Mouse (Mus musculus): ENCODE data around the gene Uchl3.

The Uchl3 gene

DNA sequence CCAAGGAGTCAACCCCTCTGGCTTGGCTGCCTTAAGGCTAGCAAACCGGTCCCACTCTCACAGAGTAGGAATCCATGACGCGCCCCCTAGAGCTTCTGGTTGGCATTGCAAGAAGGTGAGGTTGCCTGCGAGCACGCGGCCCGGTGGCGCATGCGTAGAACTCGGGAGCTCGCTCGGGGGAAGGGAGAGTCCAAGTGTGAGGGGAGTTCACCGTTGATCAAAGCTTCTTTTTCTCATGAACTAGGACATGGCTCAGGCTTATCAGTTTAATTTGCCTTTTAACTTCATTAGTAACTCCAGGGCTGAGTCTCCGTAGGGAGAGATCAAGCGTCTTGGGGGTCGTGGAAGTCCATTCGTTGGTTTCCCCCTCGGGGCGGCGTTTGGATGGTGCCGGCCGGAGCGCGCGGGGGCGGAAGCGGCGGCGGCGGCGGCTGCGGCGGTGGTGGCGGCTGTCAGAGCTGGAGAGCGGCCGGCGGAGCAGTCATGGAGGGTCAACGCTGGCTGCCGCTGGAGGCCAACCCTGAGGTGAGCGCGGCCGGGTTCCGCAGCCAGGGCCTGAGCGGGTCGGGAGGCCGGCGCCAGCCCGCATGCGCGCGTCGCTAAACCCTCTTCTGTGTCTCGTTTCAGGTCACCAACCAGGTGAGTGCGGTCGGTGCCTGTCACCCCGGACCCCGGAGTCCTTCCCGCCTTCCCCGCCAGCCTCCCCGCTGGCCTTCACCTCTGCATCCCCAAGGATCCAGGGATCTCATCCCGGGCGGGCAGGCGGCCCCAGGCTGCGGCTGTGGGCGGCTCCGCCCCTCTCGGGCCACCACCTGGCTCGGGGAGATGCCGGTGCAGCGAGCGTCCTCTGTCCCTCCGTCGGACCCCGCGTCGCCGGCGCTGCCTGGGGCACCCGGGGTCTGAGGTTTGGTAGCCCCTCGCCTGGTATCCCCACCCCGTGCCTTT, at the start of gene Uchl3:
Gene Uchl3, plus strand, starts transcription at position 387 of the 945 bp plus-strand sequence.
- peak; percentile 98 for DNase-seq

DNA sequence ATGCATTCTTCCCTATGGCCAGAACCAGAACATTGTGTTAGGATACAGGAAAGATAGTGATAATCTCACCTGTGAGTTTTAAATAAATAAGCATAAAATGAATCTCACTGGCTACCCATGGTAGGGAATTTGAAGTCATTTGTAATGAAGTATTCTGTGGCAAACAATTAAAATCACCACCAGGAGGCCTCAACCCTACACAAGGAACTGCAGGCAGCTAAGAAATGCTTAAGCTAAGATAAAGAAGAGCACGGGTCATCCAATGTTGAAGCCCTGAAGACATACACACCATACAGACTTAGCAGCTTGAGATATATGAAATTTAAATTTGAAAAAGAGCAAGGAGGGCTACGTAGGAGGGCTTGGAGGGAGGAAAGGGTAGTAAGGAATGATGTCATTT, 47.9 kb upstream of the Uchl3 start:
- DNase-seq = no peak

DNA sequence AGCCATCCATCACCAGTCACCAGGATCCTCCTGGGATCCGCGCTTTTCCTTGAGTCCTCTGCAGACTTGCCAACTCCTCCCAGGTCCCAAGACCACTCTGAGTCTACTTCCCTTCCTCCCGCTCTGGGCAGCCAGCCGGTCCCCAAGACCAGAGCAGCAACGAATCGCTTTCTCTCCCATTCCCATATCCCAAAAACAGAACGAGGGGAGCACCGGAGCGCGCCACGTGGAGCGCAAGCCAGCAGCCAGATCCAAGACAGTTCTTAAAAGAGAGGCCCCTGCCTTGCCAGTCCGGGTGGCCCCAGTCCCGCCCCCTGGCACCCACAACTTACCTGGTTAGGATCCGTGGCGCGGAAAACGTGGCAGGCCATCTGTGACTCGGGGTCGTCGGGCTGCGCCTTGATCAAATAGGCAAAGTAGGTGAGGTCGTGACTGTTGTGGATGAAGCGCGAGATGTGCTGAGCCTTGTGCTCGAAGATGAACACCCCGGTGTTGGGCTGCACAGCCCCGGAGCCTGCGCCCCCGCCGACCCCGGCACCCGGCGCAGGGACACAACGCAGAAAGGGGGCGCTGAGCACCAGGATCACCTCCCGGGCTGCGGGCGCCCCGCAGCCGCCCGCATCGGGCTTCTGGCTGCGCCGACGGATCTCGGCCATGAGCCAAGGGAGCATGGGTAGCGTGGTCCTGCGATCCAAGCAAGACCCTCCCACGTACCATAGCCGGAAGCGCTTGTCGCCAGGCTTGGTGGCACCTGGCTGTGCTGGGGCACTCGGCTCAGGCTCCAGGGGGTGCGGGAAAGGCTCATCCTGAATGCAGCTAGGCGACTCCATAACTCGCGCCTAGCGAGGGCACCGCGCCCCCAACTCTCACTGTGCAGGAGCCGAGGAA, 45.9 kb upstream of the Uchl3 start:
- DNase-seq = peak; percentile 34

DNA sequence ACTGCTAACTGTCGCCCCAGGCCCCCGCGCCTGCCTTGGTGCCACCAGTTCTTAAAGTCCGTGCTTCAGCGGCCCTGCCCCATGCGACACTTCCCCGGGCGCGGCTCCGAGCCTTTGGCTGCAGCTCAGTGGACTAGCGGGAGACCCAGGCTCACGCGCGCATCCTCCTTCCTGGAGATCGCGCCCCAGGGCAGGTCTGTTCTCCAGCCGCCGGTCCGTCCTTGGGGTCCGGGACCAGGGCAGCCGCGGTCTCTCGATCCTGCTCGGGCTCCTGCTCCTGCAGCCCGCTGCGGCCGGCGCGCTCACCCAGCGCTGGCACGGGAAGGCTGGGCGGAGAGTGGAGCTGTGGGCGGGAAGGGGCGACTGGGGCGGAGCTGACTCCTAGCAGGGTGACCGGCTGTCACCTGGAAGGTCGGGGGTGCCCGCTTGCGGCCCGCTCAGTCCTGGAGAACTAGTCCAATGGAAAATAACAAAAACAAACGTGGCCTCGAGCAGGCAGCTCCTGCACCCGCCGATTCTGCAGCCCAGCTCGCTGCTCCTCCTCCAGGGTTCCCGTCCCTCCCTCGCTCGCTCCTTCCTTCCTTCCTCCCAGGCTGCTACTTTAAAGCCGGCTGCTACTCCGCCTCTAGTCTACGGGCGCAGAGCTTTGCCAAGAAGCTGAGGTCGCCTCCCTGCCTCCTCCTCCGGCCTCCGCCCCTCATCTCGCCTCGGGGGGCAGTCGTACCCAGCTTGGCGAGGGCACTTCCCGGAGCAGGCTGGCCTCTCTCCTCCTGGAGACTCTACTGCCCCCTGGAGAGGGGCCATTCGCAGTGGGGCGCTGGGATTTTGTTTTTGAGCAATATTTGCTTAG, 45.0 kb upstream of the Uchl3 start, which contains the start of gene Tbc1d4:
Gene Tbc1d4, minus strand, starts transcription at position 673 of the 850 bp plus-strand sequence.
- DNase-seq = peak; percentile 64

DNA sequence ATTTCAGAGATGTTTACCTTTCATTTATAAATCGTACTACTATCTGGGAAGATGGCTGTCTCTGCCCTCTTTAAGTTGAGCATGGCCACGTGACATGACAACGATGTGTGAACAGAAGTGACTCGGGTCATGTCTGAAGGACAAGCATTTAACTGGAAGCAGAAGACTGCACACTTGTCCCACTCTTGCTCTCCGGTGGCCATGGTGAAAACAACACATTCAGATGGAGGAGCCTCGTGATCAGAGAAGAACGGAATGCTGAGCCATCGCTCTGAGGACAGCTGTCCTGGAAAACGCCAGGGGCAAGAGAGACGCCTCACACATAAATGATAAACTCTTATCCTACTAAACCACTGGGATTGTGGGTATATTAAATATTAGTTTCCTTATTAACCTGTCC, 43.1 kb upstream of the Uchl3 start:
- DNase-seq = no peak

DNA sequence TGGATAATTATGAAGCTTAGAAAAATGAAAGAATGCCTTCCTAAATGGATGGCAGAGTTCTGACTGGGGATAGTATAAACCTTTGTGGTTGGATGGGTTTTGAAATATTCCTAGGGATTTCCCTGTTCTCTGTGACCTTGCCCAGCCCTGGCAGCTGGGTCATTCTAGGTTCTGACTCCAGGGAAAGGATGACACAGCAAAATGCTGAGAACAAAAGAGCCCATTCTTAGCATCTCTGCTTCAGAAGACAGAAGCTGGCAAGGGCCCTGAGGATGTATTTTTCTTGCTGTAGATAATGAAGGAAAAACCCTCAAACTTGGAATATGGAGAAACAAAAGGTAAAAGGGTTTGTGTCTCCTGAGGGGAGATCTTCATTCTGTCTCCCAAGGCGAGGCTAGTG, 40.6 kb upstream of the Uchl3 start:
- no peak for DNase-seq

DNA sequence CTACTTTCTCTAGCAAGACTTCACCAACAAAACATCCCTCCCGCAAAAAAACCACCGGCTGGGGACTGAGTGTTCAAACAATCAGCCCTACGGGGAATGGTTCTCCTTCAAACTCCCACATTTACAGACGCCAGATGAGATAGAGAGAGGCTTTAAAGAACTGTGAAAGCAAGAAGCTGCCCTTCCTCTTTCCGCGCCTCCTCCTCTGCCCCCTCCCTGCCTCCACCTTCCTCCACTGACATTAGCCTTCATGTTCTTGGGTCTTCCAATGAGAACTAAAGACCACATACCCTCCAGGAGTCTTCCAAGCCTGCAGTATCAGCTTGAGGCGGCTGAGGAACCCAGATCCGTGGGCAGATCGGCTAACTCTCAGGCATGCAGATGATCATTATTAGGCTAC, 37.6 kb upstream of the Uchl3 start:
- DNase-seq = no peak

DNA sequence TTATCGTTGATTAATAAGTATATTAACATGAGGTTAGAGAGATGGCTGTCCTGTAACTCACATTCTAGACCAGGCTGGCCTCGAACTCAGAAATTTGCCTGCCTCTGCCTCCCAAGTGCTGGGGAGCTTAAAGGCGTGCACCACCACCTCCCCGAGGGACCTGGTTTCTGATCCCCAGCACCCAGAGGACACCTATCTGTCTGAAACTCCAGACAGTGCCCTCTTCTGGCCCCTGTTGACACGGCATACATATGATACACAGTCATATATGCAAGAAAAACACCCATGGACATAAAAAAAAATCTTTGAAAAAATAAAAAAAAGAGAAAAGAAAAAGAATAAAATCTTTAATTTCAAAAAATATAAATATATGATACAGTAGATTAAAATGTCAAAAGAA, 36.1 kb upstream of the Uchl3 start:
- no peak for DNase-seq

DNA sequence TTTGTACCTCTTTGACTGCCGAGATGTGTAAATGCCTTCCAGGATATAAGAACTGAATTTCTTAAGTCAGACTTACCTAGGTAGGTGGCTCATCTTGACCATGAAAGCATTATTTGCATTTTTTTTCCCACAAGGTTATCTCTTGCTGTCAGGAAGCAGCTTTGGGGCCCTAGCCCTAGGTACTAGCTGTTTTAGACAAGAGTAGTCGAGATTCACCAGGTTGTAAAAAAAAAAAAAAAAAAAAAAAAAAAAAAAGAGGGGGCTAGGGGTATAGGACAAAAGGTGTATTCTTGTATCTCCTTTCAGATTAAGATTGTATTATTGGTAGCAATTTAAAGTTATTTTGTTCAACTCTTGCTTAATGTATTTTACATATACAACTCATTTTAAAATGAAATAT, 23.2 kb upstream of the Uchl3 start:
- no peak for DNase-seq

DNA sequence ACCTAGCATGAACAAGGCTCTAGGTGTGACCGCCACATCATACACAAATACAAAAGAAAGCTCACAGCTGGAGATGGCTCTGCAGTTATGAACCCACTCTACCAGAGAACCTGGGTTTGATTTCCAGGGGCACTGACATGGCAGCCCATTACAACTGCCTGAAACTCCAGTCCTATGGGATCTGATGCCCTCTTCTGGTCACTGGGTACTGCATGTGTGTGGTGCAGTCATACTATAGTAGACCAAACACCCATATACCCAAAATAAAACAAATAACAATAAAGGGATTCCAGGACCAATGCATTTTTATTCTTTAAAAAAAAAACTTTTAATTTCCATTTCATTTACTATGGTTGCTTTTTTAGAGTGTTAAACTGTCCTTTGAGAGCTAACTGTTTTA, 18.0 kb upstream of the Uchl3 start:
- no peak for DNase-seq

DNA sequence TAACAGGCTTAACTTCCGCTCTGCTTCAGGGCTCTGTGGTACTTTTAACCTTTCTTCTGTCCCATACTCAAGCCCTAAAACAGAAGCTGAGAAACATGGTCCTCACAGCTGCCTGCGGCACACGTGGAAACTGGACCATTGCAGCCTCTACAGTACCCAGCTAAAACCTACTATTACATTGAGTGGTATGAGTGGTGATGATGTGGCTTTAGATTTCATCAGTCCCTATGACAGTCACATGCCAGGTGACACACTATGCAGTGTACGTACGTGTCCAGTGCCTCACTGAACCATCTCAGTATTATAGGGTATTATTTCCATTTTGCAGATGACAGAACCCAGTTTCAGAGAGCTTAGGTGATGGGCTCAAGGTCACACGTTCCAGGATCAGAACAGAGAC, 16.4 kb upstream of the Uchl3 start:
- DNase-seq = no peak

DNA sequence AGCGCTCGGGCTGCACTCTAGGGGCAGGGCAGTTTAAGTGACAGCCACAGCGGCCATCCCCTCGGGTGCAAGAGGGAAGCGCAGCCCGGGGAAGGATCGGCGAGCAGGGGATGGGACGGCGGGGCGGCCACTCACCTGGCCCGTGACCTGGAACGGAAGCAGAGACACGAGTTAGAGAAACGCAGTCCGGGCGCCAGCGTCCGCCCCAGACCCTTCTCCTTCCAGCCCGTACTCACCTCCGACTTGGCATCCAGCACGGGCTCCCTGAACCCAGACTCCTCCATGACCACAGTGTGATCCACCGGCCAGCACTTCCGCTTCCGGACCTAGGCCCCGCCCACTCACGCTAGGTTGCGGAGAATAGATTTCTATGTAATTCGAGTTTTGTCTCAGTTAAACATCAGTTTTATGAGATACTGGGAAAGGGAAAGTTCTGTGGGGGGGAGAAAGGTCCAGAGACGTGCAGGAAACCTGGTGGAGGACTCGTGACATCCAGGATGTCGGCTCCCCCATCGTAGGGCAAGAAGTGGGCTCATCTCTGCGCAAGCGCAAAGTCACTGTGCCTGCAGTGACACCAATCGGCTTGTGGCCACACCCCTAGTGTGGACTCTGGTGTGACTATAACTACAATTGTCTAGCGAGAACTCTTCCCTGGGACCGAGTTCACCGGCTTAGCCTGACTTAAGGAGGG, 13.5 kb upstream of the Uchl3 start, which contains the start of gene Commd6:
Gene Commd6, minus strand, starts transcription at position 534 of the 691 bp plus-strand sequence.
- peak; percentile 87 for DNase-seq

DNA sequence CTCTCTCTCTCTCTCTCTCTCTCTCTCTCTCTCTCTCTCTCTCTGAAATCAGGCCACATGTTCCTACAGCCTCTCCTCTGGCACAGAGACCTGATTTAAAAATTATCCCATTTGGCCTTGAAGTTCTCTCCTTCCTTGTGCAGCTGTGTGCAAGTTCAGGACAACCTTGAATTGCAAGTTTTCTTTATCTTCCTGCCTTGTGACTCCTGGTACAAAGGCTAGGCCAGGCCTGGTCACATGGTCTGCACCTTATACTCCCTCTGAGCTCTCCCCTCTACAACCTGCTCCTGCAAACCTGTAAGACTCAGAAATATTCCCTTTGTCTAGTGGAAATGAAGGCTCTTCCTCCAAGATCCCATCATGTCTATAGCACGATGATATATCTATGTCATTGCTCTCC, 8.8 kb upstream of the Uchl3 start:
- DNase-seq = no peak

DNA sequence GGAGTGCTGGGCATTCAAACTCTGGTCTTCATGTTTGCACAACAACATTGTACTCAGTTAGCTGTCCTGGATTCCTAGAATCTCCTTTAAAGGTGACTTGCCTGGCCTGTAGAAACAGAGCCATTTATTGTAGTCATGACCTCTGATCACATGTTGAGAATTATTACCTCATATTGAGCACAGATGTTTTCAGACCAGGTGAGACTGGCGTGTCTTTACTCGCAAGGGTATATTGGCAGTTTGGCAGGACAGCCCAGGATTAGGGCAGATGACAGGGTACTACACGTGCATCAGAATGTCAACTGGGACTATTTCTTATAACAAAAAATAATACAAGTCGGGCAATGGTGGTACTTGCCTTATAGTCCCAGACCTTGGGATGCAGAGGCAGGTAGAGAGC, 3.2 kb upstream of the Uchl3 start:
- no peak for DNase-seq

DNA sequence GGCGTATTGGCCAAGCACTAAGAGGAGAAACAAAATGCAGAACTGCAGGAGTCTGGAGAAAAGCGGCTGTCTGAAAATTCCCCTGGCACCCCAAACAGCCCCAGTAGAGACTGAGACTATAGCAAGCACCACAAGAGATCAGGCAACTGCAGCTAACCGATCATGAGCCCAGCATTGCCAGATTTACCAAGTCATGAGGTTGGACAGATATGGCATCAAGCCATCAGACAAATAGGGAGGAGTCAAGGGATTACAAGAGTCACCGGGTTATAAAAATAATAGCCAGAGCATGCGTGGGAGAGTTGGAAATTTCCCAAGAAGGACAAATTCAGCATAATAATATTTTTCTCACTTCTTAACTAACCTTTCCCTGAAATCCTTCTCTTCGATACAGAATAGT, 1.2 kb upstream of the Uchl3 start:
- no peak for DNase-seq

DNA sequence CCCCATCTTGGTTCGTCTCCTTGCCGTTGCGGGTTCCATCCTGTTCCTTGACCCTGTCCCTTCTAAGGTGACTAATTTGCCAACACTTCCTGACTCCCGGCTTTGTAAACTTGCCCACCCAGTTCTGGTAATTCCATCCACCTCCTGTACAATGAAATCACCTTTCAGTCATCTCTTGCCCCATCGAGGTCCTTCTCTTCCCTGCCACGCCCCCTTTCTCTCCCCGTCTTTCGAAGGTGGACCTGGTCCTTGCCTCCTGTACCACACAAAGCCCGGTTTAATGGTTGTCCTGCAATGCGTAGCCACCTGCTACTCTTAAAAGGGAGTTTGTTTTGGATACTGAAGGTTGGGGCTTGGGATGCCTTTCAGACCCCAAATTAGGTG, 751 bp downstream of the Uchl3 start:
- DNase-seq = no peak

DNA sequence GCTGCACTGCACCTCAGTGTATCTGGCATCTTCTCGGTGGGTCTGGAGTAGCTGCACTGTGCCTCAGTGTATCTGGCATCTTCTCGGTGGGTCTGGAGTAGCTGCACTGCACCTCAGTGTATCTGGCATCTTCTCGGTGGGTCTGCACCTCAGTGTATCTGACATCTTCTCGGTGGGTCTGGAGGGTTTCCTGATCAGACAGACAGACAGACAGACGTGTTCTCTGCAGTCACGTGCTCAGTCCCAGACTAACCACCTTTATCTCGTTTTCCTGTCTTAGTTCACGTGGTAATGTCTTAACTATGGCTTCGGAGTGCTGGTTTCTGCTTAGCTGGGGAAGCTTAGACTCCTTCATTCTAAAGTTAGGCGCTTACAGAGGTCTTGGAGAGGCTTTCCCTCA, 2.5 kb downstream of the Uchl3 start:
- DNase-seq = no peak

DNA sequence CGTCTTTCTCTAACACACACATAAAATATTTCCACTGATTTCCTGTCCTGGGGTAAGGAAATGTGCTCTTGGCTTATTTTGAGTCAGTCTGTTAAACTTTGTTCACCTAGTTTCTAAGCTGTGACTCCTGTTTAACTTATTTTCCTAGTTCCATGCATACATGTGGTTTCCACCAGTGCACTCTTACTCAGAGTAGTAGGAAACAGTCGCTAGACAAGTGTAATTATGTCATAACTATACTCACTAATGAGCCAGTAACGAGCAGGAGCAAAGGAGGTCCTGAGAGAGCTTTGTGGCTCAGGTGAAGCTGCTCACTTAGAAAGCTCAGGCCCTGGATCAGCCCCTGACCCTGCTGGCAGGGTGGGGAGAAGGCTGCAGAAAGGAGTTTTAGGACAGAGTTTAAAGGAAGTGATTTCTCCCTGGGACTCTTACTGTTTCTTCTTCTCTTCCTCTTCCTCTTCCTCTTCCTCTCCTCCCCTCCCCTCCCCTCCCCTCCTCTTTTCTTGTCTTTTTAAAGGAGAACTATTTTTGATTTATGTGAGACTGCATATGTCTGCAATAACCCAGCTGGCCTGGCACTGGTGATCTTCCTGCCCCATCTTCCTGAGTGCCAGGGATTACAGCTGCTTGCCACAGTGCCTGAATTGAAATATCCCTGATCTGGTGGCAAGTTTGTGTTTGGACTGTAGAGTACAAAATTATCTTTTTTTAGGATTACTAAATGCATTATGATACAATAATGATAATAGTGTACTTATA, 8.1 kb downstream of the Uchl3 start:
- no peak for DNase-seq

DNA sequence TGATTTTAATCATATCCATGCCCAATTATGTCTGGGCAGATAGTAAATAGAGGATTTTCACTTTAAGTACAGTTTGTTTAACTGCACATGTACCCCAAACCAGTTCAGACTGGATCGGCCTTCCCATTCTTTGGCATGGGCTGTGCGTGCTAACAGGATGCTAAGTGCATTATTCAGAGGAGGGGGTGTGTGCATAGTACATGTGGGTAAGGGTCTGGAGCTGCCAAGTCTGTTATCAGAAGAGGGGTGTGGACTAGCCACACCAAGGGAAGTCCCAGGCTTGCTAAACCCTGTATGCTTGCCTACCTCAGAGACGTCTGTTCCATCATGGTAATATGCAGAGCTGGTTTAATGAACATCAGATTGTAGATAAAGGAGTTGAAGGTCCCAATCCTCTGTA, 10.5 kb downstream of the Uchl3 start:
- no peak for DNase-seq

DNA sequence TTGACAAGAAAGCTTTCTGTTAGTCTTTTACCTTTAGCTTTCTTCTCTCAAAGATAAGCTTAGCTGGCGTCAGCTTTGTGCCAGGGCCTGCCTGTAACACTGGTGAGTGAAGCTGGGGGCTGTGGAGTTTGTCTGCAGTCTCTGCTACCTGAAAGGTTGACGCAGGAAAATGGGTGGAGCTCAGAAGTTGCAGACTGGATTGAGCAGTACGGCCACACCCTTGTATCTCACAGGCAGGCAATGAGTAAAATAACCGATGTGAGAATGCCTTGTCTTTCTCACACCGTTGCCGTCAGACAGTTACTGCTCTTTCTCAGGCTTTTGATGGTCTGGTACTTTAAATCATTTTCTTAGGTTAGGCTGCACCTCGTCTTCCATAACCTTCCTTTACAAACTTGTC, 12.3 kb downstream of the Uchl3 start:
- no peak for DNase-seq

DNA sequence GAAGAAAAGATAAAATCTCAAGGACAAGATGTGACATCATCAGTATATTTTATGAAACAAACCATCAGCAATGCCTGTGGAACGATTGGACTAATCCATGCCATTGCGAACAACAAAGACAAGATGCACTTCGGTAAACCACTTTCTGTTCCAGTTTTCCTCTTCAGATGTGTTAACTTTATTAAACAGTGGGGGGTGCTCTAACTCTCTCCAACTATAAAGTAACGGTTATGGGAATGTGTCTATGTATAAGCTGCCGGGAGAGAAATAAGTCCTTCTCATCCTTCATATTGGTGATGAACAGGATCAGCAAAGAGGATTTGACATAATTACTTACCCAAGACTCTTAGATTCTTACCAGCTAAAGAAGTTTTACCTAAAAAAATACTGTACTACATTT, 12.8 kb downstream of the Uchl3 start:
- DNase-seq = no peak

Data from thymus, postnatal 25 days (tissue).